Mouse (Mus musculus): ENCODE results near the gene Bcor. TPM values are rescaled to one million over a fixed set of nuclear protein-coding genes. Genes with fewer than 3 reads are reported as not detected.

The Bcor gene
- polyA plus RNA-seq, 1 experiment from 2014 or later, result 20.3 TPM

- Histone ChIP-seq H3K9me3 (ENCODE audit: control insufficient read depth, low read length) (no peaks in the 10 kb centered on the region), H3K4me2 (ENCODE audit: low read length) (no peak overlapping the region), H3K4me1 (replicated peaks; ENCODE audit: control insufficient read depth, insufficient read depth, low read length) (peaks cover 25% of the 10 kb centered on the region; the same call in 1 of the 2 replicates), H3K36me3 (ENCODE audit: control insufficient read depth, insufficient read depth, low read length) (no peaks in the 10 kb centered on the region), H3K27ac (ENCODE audit: low read depth) (no peak overlapping the region), H3K4me3 (ENCODE audit: low read depth, low read length) (no peak overlapping the region), H3K27me3 (replicated peaks; ENCODE audit: control insufficient read depth, insufficient read depth, low read length) (peaks cover 38% of the 10 kb centered on the region; the same call in 1 of the 2 replicates), H3K9ac (ENCODE audit: low read length) (no peak overlapping the region)
- DNase-seq (ENCODE audit: low spot score) (no peak), ATAC-seq (replicated peaks; ENCODE audit: low FRiP score, low TSS enrichment, low read depth) (no peak)
- 37% methylated on average over 3 of the region's 3 CpGs for WGBS
Measured at GRCm38 (mm10) chrX:12124571-12124970, 35.6 kb downstream of the Bcor start.

- 16% methylated on average over 6 of the region's 6 CpGs for WGBS
- H3K27ac ChIP-seq (ENCODE audit: low read depth), result peak overlapping the region; percentile 38; the same call in 1 of the 2 replicates
- DNase-seq (ENCODE audit: low spot score), result no peak
Measured at GRCm38 (mm10) chrX:12123687-12124087, 36.5 kb downstream of the Bcor start.

GRCm38 (mm10) chrX:12122594-12123331, 37.4 kb downstream of the Bcor start:
- Histone ChIP-seq H3K27ac (ENCODE audit: low read depth) (peak overlapping the region; percentile 73), H3K4me2 (ENCODE audit: low read length) (peak overlapping the region; percentile 45), H3K9ac (ENCODE audit: low read length) (no peak overlapping the region), H3K36me3 (ENCODE audit: control insufficient read depth, insufficient read depth, low read length) (no peaks in the 10 kb centered on the region), H3K4me1 (replicated peaks; ENCODE audit: control insufficient read depth, insufficient read depth, low read length) (peaks cover 20% of the 10 kb centered on the region; the same call in 1 of the 2 replicates), H3K9me3 (ENCODE audit: control insufficient read depth, low read length) (no peaks in the 10 kb centered on the region), H3K4me3 (ENCODE audit: low read depth, low read length) (no peak overlapping the region), H3K27me3 (replicated peaks; ENCODE audit: control insufficient read depth, insufficient read depth, low read length) (peaks cover 22% of the 10 kb centered on the region; the same call in 1 of the 2 replicates)
- 14% methylated on average over 21 of the region's 21 CpGs for WGBS
- peak; percentile 75 for DNase-seq (ENCODE audit: low spot score)
- peak; percentile 73 for ATAC-seq (replicated peaks; ENCODE audit: low FRiP score, low TSS enrichment, low read depth)

More at GRCm38 (mm10) chrX:12123687-12124087, 36.5 kb downstream of the Bcor start:
- Histone ChIP-seq H3K36me3 (ENCODE audit: control insufficient read depth, insufficient read depth, low read length) (no peaks in the 10 kb centered on the region), H3K9me3 (ENCODE audit: control insufficient read depth, low read length) (no peaks in the 10 kb centered on the region), H3K4me3 (ENCODE audit: low read depth, low read length) (no peak overlapping the region), H3K4me1 (replicated peaks; ENCODE audit: control insufficient read depth, insufficient read depth, low read length) (peaks cover 20% of the 10 kb centered on the region; the same call in 1 of the 2 replicates), H3K4me2 (ENCODE audit: low read length) (0 out of 2 replicates have a peak overlapping the region, but pooled peaks have one; percentile 11), H3K9ac (ENCODE audit: low read length) (no peak overlapping the region), H3K27me3 (replicated peaks; ENCODE audit: control insufficient read depth, insufficient read depth, low read length) (peaks cover 29% of the 10 kb centered on the region; the same call in 1 of the 2 replicates)
- no peak for ATAC-seq (replicated peaks; ENCODE audit: low FRiP score, low TSS enrichment, low read depth)

GRCm38 (mm10) chrX:12119476-12119875, 40.7 kb downstream of the Bcor start:
- no peak for ATAC-seq (replicated peaks; ENCODE audit: low FRiP score, low TSS enrichment, low read depth)
- Histone ChIP-seq H3K4me1 (replicated peaks; ENCODE audit: control insufficient read depth, insufficient read depth, low read length) (peaks cover 9% of the 10 kb centered on the region; the same call in 1 of the 2 replicates), H3K4me3 (ENCODE audit: low read depth, low read length) (no peak overlapping the region), H3K36me3 (ENCODE audit: control insufficient read depth, insufficient read depth, low read length) (no peaks in the 10 kb centered on the region), H3K27ac (ENCODE audit: low read depth) (no peak overlapping the region), H3K4me2 (ENCODE audit: low read length) (no peak overlapping the region), H3K27me3 (replicated peaks; ENCODE audit: control insufficient read depth, insufficient read depth, low read length) (0 out of 2 replicates have a peak, but pooled peaks cover 3% of the 10 kb centered on the region), H3K9me3 (ENCODE audit: control insufficient read depth, low read length) (no peaks in the 10 kb centered on the region), H3K9ac (ENCODE audit: low read length) (no peak overlapping the region)
- DNase-seq (ENCODE audit: low spot score), result no peak
- 40% methylated on average over 1 of the region's 1 CpGs for WGBS

- no peak overlapping the region for H3K4me2 ChIP-seq (ENCODE audit: low read length)
- H3K4me3 ChIP-seq (ENCODE audit: low read depth, low read length), result no peak overlapping the region
- no peak for DNase-seq (ENCODE audit: low spot score)
- 30% methylated on average over 7 of the region's 7 CpGs for WGBS
- 0 out of 2 replicates have a peak, but pooled peaks cover 3% of the 10 kb centered on the region for H3K27me3 ChIP-seq (replicated peaks; ENCODE audit: control insufficient read depth, insufficient read depth, low read length)
- no peak overlapping the region for H3K9ac ChIP-seq (ENCODE audit: low read length)
- H3K9me3 ChIP-seq (ENCODE audit: control insufficient read depth, low read length), result no peaks in the 10 kb centered on the region
- no peaks in the 10 kb centered on the region for H3K4me1 ChIP-seq (replicated peaks; ENCODE audit: control insufficient read depth, insufficient read depth, low read length)
- H3K27ac ChIP-seq (ENCODE audit: low read depth), result no peak overlapping the region
- no peak for ATAC-seq (replicated peaks; ENCODE audit: low FRiP score, low TSS enrichment, low read depth)
- no peaks in the 10 kb centered on the region for H3K36me3 ChIP-seq (ENCODE audit: control insufficient read depth, insufficient read depth, low read length)
Measured at GRCm38 (mm10) chrX:12116128-12116527, 44.0 kb downstream of the Bcor start.

GRCm38 (mm10) chrX:12112166-12112565, 48.0 kb downstream of the Bcor start:
- H3K9me3 ChIP-seq (ENCODE audit: control insufficient read depth, low read length), result no peaks in the 10 kb centered on the region
- ATAC-seq (replicated peaks; ENCODE audit: low FRiP score, low TSS enrichment, low read depth) (no peak), DNase-seq (ENCODE audit: low spot score) (no peak)
- H3K9ac ChIP-seq (ENCODE audit: low read length), result no peak overlapping the region
- H3K27ac ChIP-seq (ENCODE audit: low read depth), result no peak overlapping the region
- 75% methylated on average over 4 of the region's 4 CpGs for WGBS
- H3K4me1 ChIP-seq (replicated peaks; ENCODE audit: control insufficient read depth, insufficient read depth, low read length), result no peaks in the 10 kb centered on the region
- no peak overlapping the region for H3K4me2 ChIP-seq (ENCODE audit: low read length)
- no peaks in the 10 kb centered on the region for H3K36me3 ChIP-seq (ENCODE audit: control insufficient read depth, insufficient read depth, low read length)
- no peak overlapping the region for H3K4me3 ChIP-seq (ENCODE audit: low read depth, low read length)
- H3K27me3 ChIP-seq (replicated peaks; ENCODE audit: control insufficient read depth, insufficient read depth, low read length), result 0 out of 2 replicates have a peak, but pooled peaks cover 3% of the 10 kb centered on the region

GRCm38 (mm10) chrX:12110518-12110917, 49.6 kb downstream of the Bcor start:
- WGBS, result 65% methylated on average over 6 of the region's 6 CpGs
- no peak for ATAC-seq (replicated peaks; ENCODE audit: low FRiP score, low TSS enrichment, low read depth)
- no peaks in the 10 kb centered on the region for H3K27me3 ChIP-seq (replicated peaks; ENCODE audit: control insufficient read depth, insufficient read depth, low read length)
- H3K9me3 ChIP-seq (ENCODE audit: control insufficient read depth, low read length), result no peaks in the 10 kb centered on the region
- DNase-seq (ENCODE audit: low spot score), result no peak
- no peak overlapping the region for H3K9ac ChIP-seq (ENCODE audit: low read length)
- no peaks in the 10 kb centered on the region for H3K4me1 ChIP-seq (replicated peaks; ENCODE audit: control insufficient read depth, insufficient read depth, low read length)
- H3K27ac ChIP-seq (ENCODE audit: low read depth), result no peak overlapping the region
- no peak overlapping the region for H3K4me2 ChIP-seq (ENCODE audit: low read length)
- no peaks in the 10 kb centered on the region for H3K36me3 ChIP-seq (ENCODE audit: control insufficient read depth, insufficient read depth, low read length)
- H3K4me3 ChIP-seq (ENCODE audit: low read depth, low read length), result no peak overlapping the region

- no peak overlapping the region for H3K4me3 ChIP-seq (ENCODE audit: low read depth, low read length)
- ATAC-seq (replicated peaks; ENCODE audit: low FRiP score, low TSS enrichment, low read depth) (no peak), DNase-seq (ENCODE audit: low spot score) (no peak)
- no peaks in the 10 kb centered on the region for H3K36me3 ChIP-seq (ENCODE audit: control insufficient read depth, insufficient read depth, low read length)
- no peaks in the 10 kb centered on the region for H3K4me1 ChIP-seq (replicated peaks; ENCODE audit: control insufficient read depth, insufficient read depth, low read length)
- 80% methylated on average over 7 of the region's 7 CpGs for WGBS
- H3K9ac ChIP-seq (ENCODE audit: low read length), result no peak overlapping the region
- H3K27me3 ChIP-seq (replicated peaks; ENCODE audit: control insufficient read depth, insufficient read depth, low read length), result no peaks in the 10 kb centered on the region
- H3K4me2 ChIP-seq (ENCODE audit: low read length), result no peak overlapping the region
- no peaks in the 10 kb centered on the region for H3K9me3 ChIP-seq (ENCODE audit: control insufficient read depth, low read length)
- no peak overlapping the region for H3K27ac ChIP-seq (ENCODE audit: low read depth)
Measured at GRCm38 (mm10) chrX:12105358-12105757, 54.8 kb downstream of the Bcor start.
